Mouse (Mus musculus) ES-E14 (cell line): ENCODE data around the gene Pard3b. TPM values are rescaled to one million over a fixed set of nuclear protein-coding genes. Genes with fewer than 3 reads are reported as not detected.

Experiments
- DNase-seq: peaks from one replicate; pipeline ENCODE4 v3.0.0-alpha.2; 2013; ENCODE audit warnings: low read depth, low spot score
- H3K27ac ChIP-seq: 2 replicates; pipeline ENCODE4 v1.5.1; 2012; ENCODE audit warnings: low read depth, mild to moderate bottlenecking, low read length, moderate library complexity, mixed read lengths; ENCODE audit not compliant: poor library complexity, insufficient read depth, severe bottlenecking
- H3K36me3 ChIP-seq: 2 replicates; pipeline ENCODE4 v1.6.1; 2012; ENCODE audit warnings: mild to moderate bottlenecking, low read length, moderate library complexity, mixed read lengths; ENCODE audit not compliant: control insufficient read depth, poor library complexity, insufficient read depth, severe bottlenecking
- H3K4me1 ChIP-seq, 2 experiments: fragments of 150-350 bp in 1 of 2; sonication (generic) in 1 of 2; 2 replicates each; pipeline ENCODE4 v1.6.1; 2012; ENCODE audit warnings: low read length in 2 of 2, mild to moderate bottlenecking in 1 of 2, mixed read lengths in 1 of 2; ENCODE audit not compliant: control insufficient read depth in 2 of 2, insufficient read depth in 2 of 2, poor library complexity in 1 of 2
- H3K4me3 ChIP-seq, 2 experiments: fragments of 150-350 bp in 1 of 2; sonication (generic) in 1 of 2; 2 replicates each; pipeline ENCODE4 v1.5.1; 2012; ENCODE audit warnings: low read length in 2 of 2, low read depth in 1 of 2, mild to moderate bottlenecking in 1 of 2, mixed read lengths in 1 of 2; ENCODE audit not compliant: insufficient read depth in 1 of 2, poor library complexity in 1 of 2, severe bottlenecking in 1 of 2
- H3K9ac ChIP-seq: 2 replicates; pipeline ENCODE4 v1.6.1; 2012; ENCODE audit warnings: low read depth, mild to moderate bottlenecking, low read length, mixed read lengths; ENCODE audit not compliant: poor library complexity, insufficient read depth, severe bottlenecking
- H3K9me3 ChIP-seq: fragments of 150-350 bp; sonication (generic); 2 replicates; pipeline ENCODE4 v1.6.1; 2012; ENCODE audit warnings: low read depth, mild to moderate bottlenecking, low read length; ENCODE audit not compliant: control insufficient read depth, insufficient read depth
- CHD2 ChIP-seq: IDR thresholded peaks from 2 replicates; pipeline ENCODE4 v1.6.1; 2014; ENCODE audit warnings: mild to moderate bottlenecking, low read depth, low read length, inconsistent platforms
- HCFC1 ChIP-seq: IDR thresholded peaks from 2 replicates; pipeline ENCODE4 v1.6.1; 2012; ENCODE audit warnings: low read length, inconsistent platforms, borderline replicate concordance; ENCODE audit not compliant: insufficient read depth
- MAFK ChIP-seq: IDR thresholded peaks from 2 replicates; pipeline ENCODE4 v1.6.1; 2014; ENCODE audit warnings: mild to moderate bottlenecking, low read depth, low read length, inconsistent platforms; ENCODE audit not compliant: insufficient read depth
- ZC3H11A ChIP-seq: IDR thresholded peaks from 2 replicates; pipeline ENCODE4 v1.6.1; 2012; ENCODE audit warnings: low read depth, mild to moderate bottlenecking, inconsistent platforms, low read length, borderline replicate concordance
- ZNF384 ChIP-seq: IDR thresholded peaks from 2 replicates; pipeline ENCODE4 v1.6.1; 2012; ENCODE audit warnings: low read depth, low read length, inconsistent platforms
- in situ Hi-C, 2 experiments: fragments of 600-800 bp; cut with MboI; formaldehyde crosslinking; loops; one replicate each; pipeline ENCODE4 v1.15.1; 2025; ENCODE audit warnings: low sequenced_read_pairs in 2 of 2, inconsistent platforms in 1 of 2; ENCODE audit not compliant: unreplicated experiment in 2 of 2
- total RNA-seq: library from RNA; depleted of rRNA; stranded (reverse); fragments of 300-350 nt; gene quantifications from 2 replicates; pipeline ENCODE4 v1.2.3, GENCODE M21; 2012

Pard3b gene
- total RNA-seq, 1 experiment, result 0.49 TPM

DNA sequence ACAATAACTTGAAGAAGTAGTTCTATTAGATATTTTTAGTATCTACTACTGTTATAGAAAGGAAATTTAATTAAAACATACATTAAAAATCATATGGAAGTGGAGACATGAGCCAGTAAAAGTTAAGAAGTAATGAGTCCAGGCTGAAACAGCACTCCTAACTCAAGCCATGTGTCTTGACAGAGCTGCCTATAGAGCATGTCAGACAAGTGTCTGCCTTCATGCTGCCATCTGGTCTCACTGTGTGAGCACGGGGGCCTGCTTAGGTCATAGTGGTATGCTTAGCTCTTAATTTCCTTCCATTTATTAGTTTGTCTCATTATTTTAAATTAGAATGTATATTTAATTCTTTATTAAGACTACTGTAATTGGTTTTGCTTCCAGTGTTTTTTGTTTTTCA is 517.3 kb downstream of the Pard3b start:
- Histone ChIP-seq H3K36me3 (no peaks in the 10 kb centered on the region), H3K9ac (no peak overlapping the region), H3K27ac (no peak overlapping the region), H3K4me1 (no peaks in the 10 kb centered on the region), H3K9me3 (no peaks in the 10 kb centered on the region), H3K4me3 (no peak overlapping the region)
- DNase-seq, result no peak
- TF ChIP-seq MAFK (no peak), ZNF384 (no peak), ZC3H11A (no peak), CHD2 (no peak), HCFC1 (no peak)
- in situ Hi-C loops, result no loop called here

GRCm38 (mm10) chr1:62159592-62159991 is 521.0 kb downstream of the Pard3b start:
- no peak overlapping the region for H3K9ac ChIP-seq
- no peak for TF ChIP-seq ZNF384
- no peaks in the 10 kb centered on the region for H3K4me1 ChIP-seq
- H3K4me3 ChIP-seq, result no peak overlapping the region
- DNase-seq, result no peak
- H3K36me3 ChIP-seq, result no peaks in the 10 kb centered on the region
- no peaks in the 10 kb centered on the region for H3K9me3 ChIP-seq
- in situ Hi-C loops, result no loop called here
- no peak overlapping the region for H3K27ac ChIP-seq

DNA sequence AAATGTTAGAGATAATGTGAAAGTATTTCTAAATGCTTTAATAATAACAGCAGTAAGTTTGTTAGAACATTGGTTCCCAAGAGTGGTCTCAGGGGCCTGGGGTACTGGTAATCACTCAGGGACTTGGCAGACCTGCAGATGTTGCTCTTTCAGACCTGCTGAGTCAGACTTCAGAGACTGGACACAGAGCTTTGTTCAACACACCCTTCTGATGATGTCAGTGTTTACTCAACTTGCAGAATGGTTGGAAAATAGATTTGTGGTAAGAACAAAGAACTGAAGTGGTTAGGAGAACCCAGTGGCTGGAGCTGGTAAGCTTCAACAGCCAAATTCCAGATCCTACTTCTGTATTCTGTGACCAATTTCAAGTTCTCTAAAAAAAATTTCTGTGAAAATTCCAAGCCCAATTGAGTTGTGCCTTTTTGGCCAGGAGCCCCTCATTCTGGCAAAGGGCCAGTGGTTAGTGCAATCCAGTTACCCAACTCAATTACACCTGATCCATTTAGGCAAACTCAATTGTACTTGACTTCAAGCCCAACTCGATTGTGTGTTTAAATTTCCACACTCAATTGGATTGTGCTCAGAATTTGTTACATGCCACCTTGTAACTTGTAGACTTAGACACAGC is 536.5 kb downstream of the Pard3b start:
- Histone ChIP-seq H3K4me1 (peaks cover 0 to 8% of the 10 kb centered on the region in 2 experiments; a peak in 2 of 4 replicates), H3K9me3 (no peaks in the 10 kb centered on the region), H3K4me3 (no peak overlapping the region), H3K27ac (no peak overlapping the region), H3K9ac (no peak overlapping the region), H3K36me3 (no peaks in the 10 kb centered on the region)
- no peak for DNase-seq
- in situ Hi-C loops, result no loop called here
- no peak for TF ChIP-seq HCFC1

DNA sequence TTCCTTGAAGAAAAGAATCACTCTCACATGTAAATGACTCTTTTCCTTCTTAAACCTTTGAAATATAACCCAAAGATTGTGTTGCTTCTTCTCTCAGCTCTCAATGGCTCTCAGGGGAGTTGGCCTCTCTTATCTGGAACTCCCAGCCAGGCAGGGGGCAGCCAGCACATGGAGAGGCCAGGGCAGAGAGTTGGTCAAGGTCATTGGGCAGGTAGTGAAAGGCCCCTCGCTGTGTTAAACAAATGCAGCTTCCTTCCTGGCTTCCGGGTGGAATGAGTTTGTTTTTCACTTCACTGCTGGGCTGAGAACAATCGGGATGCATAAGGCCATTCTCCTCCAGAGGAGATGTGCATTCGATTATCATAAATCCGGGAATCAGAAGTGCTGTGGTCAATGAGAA is 543.0 kb downstream of the Pard3b start:
- no peaks in the 10 kb centered on the region for H3K9me3 ChIP-seq
- in situ Hi-C loops, result no loop called here
- no peak overlapping the region for H3K9ac ChIP-seq
- no peaks in the 10 kb centered on the region for H3K36me3 ChIP-seq
- H3K4me1 ChIP-seq, result peaks cover 8 to 15% of the 10 kb centered on the region in 2 experiments; a peak in 3 of 4 replicates
- TF ChIP-seq MAFK, result no peak
- TF ChIP-seq CHD2, result no peak
- no peak for TF ChIP-seq ZNF384
- TF ChIP-seq ZC3H11A, result no peak
- no peak for TF ChIP-seq HCFC1
- DNase-seq, result peak; percentile 73
- H3K27ac ChIP-seq, result peak overlapping the region; percentile 33; the same call in 1 of the 2 replicates
- H3K4me3 ChIP-seq, result no peak overlapping the region

DNA sequence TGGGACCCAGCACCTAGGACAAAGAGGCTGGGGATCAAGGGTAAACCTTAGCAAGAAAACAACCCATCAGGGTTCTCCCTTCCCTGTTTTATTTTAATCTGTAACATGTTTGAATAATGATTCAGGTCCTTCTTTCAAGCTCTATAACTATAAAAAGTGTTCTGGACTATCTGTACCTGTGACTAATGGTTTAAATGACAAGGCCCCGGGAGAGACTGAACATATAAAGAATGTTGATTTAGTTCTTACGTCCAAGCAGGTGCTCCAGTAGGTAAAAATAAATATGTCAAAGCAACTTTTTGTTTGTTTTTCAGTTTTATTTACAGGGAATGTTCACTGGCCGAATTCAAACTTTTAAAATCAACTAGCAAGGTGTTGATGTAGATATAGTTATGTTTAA is 544.0 kb downstream of the Pard3b start:
- Histone ChIP-seq H3K27ac (no peak overlapping the region; the same call in 1 of the 2 replicates), H3K36me3 (no peaks in the 10 kb centered on the region), H3K4me1 (peaks cover 8 to 9% of the 10 kb centered on the region in 2 experiments; a peak in 3 of 4 replicates), H3K4me3 (no peak overlapping the region), H3K9ac (no peak overlapping the region), H3K9me3 (no peaks in the 10 kb centered on the region)
- in situ Hi-C loops, result no loop called here
- TF ChIP-seq ZC3H11A, result no peak
- no peak for TF ChIP-seq MAFK
- no peak for TF ChIP-seq ZNF384
- no peak for TF ChIP-seq CHD2
- TF ChIP-seq HCFC1, result no peak
- DNase-seq, result no peak
